Mouse (Mus musculus) liver, embryonic 12.5 days (tissue): Measurements from ENCODE around the gene Slitrk1. TPM values are rescaled to one million over a fixed set of nuclear protein-coding genes. Genes with fewer than 3 reads are reported as not detected.

ENCODE experiments used
- ATAC-seq: fragments of 200-750 bp; cut with Nextera tagmentation; 2 replicates; pipeline ENCODE4 v1.8.0; 2017; ENCODE audit warnings: moderate number of reproducible peaks, mild to moderate bottlenecking, moderate library complexity
- H3K27ac ChIP-seq: fragments of 300-500 bp; sonication (generic); 2 replicates; pipeline ENCODE4 v1.5.1; 2016; ENCODE audit warnings: mild to moderate bottlenecking
- H3K27me3 ChIP-seq: fragments of 300-500 bp; sonication (generic); replicated peaks from 2 replicates; pipeline ENCODE4 v1.6.1; 2016; ENCODE audit warnings: mild to moderate bottlenecking, moderate library complexity
- H3K36me3 ChIP-seq: fragments of 300-500 bp; sonication (generic); 2 replicates; pipeline ENCODE4 v1.6.1; 2016; ENCODE audit warnings: mild to moderate bottlenecking, moderate library complexity
- H3K4me1 ChIP-seq: fragments of 300-500 bp; sonication (generic); 2 replicates; pipeline ENCODE4 v1.6.1; 2016
- H3K4me2 ChIP-seq: fragments of 300-500 bp; sonication (generic); 2 replicates; pipeline ENCODE4 v1.6.1; 2016; ENCODE audit warnings: mild to moderate bottlenecking, moderate library complexity
- H3K4me3 ChIP-seq: fragments of 300-500 bp; sonication (generic); 2 replicates; pipeline ENCODE4 v1.5.1; 2016; ENCODE audit warnings: mild to moderate bottlenecking, moderate library complexity
- H3K9ac ChIP-seq: fragments of 300-500 bp; sonication (generic); 2 replicates; pipeline ENCODE4 v1.6.1; 2016; ENCODE audit warnings: mild to moderate bottlenecking, moderate library complexity
- H3K9me3 ChIP-seq: fragments of 300-500 bp; sonication (generic); replicated peaks from 2 replicates; pipeline ENCODE4 v1.6.1; 2016; ENCODE audit warnings: mild to moderate bottlenecking, moderate library complexity
- WGBS: fragments of 180-500 bp; shearing (Covaris S2); methylation state at CpG from one replicate; pipeline ENCODE4 v1.1.7; 2016; ENCODE audit not compliant: insufficient replicate concordance; 5-methylcytosine and 5-hydroxymethylcytosine counted together
- polyA plus RNA-seq: library from polyadenylated mRNA; unstranded; fragments of >200 nt; fragmentation: Nextera tagmentation; extraction: Ambion mirVana; gene quantifications from 2 replicates; pipeline ENCODE4 v1.2.1, GENCODE M21; 2016

Gene Slitrk1
- polyA plus RNA-seq, 1 experiment from 2014 or later, result 0.05 TPM

DNA sequence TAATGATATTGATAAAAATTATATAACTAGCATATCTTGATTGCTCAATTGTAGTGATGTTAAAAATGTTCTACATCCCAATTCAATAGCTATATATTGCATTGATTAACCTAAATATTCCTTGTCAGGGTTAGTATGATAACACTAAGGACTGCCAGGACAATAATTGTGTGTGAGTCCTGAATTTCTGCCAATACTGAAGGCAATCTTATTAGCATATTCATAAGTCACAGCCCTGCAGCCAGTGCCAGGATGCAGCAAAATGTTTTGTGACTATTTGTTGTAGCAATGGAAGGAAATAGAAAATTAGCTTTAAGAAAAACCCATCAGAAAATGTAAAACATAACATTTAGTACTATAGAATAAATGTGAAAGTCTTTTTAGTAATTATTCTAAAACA is 49.3 kb downstream of the Slitrk1 start:
- Histone ChIP-seq H3K27me3 (no peaks in the 10 kb centered on the region), H3K9me3 (no peaks in the 10 kb centered on the region), H3K36me3 (no peaks in the 10 kb centered on the region), H3K4me1 (no peaks in the 10 kb centered on the region), H3K4me3 (no peak overlapping the region), H3K9ac (no peak overlapping the region), H3K27ac (no peak overlapping the region), H3K4me2 (no peak overlapping the region)
- ATAC-seq, result no peak

DNA sequence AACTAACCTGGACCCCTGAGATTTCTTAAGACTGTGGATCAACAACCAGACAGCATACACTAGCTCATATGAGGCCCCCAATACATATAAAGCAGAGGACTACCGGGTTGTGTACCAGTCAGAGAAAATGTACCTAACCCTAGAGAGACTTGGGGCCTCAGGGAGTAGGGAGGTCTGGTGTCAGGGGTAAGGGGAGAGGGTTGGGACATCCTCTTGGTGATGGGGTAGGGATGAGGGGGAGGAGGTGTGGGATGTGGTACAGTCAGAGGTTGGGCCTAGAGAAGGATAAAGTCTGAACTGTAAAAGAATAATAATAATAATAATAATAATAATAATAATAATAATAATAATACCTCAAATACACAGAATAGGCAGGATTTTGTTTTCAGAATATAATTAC is 54.6 kb downstream of the Slitrk1 start:
- Histone ChIP-seq H3K4me2 (no peak overlapping the region), H3K9me3 (no peaks in the 10 kb centered on the region), H3K36me3 (no peaks in the 10 kb centered on the region), H3K9ac (no peak overlapping the region), H3K27me3 (no peaks in the 10 kb centered on the region), H3K4me3 (no peak overlapping the region), H3K27ac (no peak overlapping the region), H3K4me1 (no peaks in the 10 kb centered on the region)
- 62% methylated on average over 1 of the region's 1 CpGs for WGBS
- no peak for ATAC-seq
